19 mouse cellular contexts compared by ENCODE assay signal in the genomic region with DNA sequence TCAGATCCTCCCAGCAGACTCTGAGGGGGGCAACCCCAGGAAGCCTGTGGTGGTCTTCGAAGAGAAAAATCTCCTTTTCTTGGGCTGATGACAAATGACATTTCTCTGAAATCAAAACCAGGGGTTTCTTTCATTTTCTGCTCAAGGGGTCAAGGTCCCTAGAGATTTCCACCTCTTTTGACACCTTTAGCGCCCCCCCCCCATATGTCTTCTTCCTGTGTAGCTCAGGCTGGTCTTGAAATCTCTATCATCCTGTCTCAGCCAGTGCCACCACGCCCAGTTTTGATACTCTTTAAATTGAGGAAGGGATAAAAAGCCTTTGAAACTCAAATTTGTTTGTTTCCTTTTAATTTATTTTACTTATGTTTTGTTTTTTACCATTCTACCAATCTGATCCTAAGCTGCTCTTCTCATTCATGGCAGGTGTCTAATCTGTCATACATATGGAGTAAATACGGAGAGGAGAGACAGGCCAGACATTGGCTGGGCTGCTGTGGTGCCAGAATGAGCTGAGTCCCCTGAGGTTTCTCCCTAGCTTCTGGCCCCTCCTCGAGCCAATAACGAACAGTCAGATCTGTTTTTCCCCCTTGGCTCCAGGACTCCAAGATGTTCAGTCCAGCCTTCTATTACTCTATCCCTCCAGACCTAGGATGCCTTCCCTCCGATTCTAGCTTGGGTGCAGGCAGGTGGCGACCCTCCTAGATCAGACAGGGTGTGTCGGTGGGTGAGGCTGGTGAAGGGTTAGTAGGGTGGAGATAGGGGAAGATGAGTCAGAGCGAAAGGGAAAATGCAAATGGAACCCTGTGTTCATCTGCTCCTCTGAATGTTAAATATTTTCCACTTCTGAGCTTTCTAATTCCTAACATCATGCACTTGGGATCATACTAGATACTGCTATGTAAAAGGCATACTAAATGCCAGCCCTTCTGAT. TPM values are rescaled to one million over a fixed set of nuclear protein-coding genes. Genes with fewer than 3 reads are reported as not detected.
DNase-seq lines count a peak whose midpoint lies in the region; ATAC-seq lines count a peak whose summit lies in the region.
"Had no signal": no experiment of that assay in that cellular context is flagged by ENCODE, and none has a peak within 500 bp of the region (broad histone marks: within the 10 kb centered on the region; RNA-seq: fewer than 3 reads in every experiment).

No protein-coding gene starts in this region.

- H3K27me3 ChIP-seq in hindbrain, embryonic 12.5 days, result no peaks in the 10 kb centered on the region; the same call in 1 of the 2 replicates
- no peaks in the 10 kb centered on the region; the same call in 1 of the 2 replicates for H3K27me3 ChIP-seq in hindbrain, embryonic 13.5 days
- no peaks in the 10 kb centered on the region for H3K27me3 ChIP-seq in midbrain, embryonic 13.5 days
- no peaks in the 10 kb centered on the region for H3K27me3 ChIP-seq in midbrain, embryonic 14.5 days (ENCODE audit: control insufficient read depth, insufficient read depth, low read length)
- no peaks in the 10 kb centered on the region for H3K27me3 ChIP-seq in forebrain, embryonic 11.5 days (ENCODE audit: control insufficient read depth, insufficient read depth, low read length)
- H3K27me3 ChIP-seq: stomach, embryonic 15.5 days had no signal

- no peak for DNase-seq in midbrain, embryonic 14.5 days
- DNase-seq in thymus, postnatal 10 days (ENCODE audit: low spot score in 2 of 2), result no peak
- DNase-seq in forebrain, embryonic 11.5 days (ENCODE audit: low spot score), result no peak
- DNase-seq: adrenal gland, postnatal 14 days; cerebellum, adult 11-12 months; forebrain, postnatal 0 days; kidney, postnatal 4 days; thymus, postnatal 14 days had no signal

- H3K9ac ChIP-seq in hindbrain, embryonic 12.5 days, result 0 out of 2 replicates have a peak overlapping the region, but pooled peaks have one; percentile 13
- H3K9ac ChIP-seq in hindbrain, embryonic 13.5 days, result no peak overlapping the region
- H3K9ac ChIP-seq in midbrain, embryonic 13.5 days (replicated peaks), result peak overlapping the region; percentile 45; the same call in 1 of the 2 replicates
- no peak overlapping the region for H3K9ac ChIP-seq in midbrain, embryonic 14.5 days (replicated peaks; ENCODE audit: low read length)
- H3K9ac ChIP-seq in forebrain, embryonic 11.5 days (ENCODE audit: low read length), result no peak overlapping the region
- H3K9ac ChIP-seq: forebrain, postnatal 0 days; kidney, embryonic 15.5 days; limb, embryonic 13.5 days; liver, embryonic 14.5 days; stomach, embryonic 15.5 days had no signal

- no peaks in the 10 kb centered on the region for H3K36me3 ChIP-seq in hindbrain, embryonic 12.5 days
- H3K36me3 ChIP-seq in hindbrain, embryonic 13.5 days, result no peaks in the 10 kb centered on the region
- H3K36me3 ChIP-seq in midbrain, embryonic 13.5 days, result no peaks in the 10 kb centered on the region
- no peaks in the 10 kb centered on the region for H3K36me3 ChIP-seq in midbrain, embryonic 14.5 days (ENCODE audit: control insufficient read depth, insufficient read depth, low read length)
- no peaks in the 10 kb centered on the region for H3K36me3 ChIP-seq in forebrain, embryonic 11.5 days (ENCODE audit: control insufficient read depth, insufficient read depth, low read length)
- H3K36me3 ChIP-seq: kidney, embryonic 15.5 days; limb, embryonic 13.5 days; stomach, embryonic 15.5 days had no signal

- WGBS in hindbrain, embryonic 12.5 days, result 74% methylated on average over 10 of the region's 10 CpGs
- WGBS in hindbrain, embryonic 13.5 days, result 68% methylated on average over 10 of the region's 10 CpGs
- WGBS in midbrain, embryonic 13.5 days, result 68% methylated on average over 10 of the region's 10 CpGs
- WGBS in midbrain, embryonic 14.5 days, result 72% methylated on average over 10 of the region's 10 CpGs
- WGBS in forebrain, embryonic 11.5 days, result 79% methylated on average over 10 of the region's 10 CpGs

- no peak overlapping the region for H3K4me2 ChIP-seq in hindbrain, embryonic 12.5 days (replicated peaks)
- no peak overlapping the region for H3K4me2 ChIP-seq in hindbrain, embryonic 13.5 days
- H3K4me2 ChIP-seq in midbrain, embryonic 13.5 days (replicated peaks), result no peak overlapping the region
- H3K4me2 ChIP-seq in midbrain, embryonic 14.5 days (ENCODE audit: low read length), result no peak overlapping the region
- H3K4me2 ChIP-seq in forebrain, embryonic 11.5 days (ENCODE audit: low read depth, low read length, severe bottlenecking), result no peak overlapping the region
- H3K4me2 ChIP-seq: kidney, embryonic 15.5 days; limb, embryonic 13.5 days; stomach, embryonic 15.5 days had no signal

- no peak overlapping the region for H3K27ac ChIP-seq in hindbrain, embryonic 12.5 days
- no peak overlapping the region for H3K27ac ChIP-seq in hindbrain, embryonic 13.5 days
- H3K27ac ChIP-seq in midbrain, embryonic 13.5 days, result no peak overlapping the region
- H3K27ac ChIP-seq in midbrain, embryonic 14.5 days (replicated peaks; ENCODE audit: low read depth, low read length), result no peak overlapping the region
- no peak overlapping the region for H3K27ac ChIP-seq in forebrain, embryonic 11.5 days (ENCODE audit: low read depth, low read length)
- H3K27ac ChIP-seq: kidney, embryonic 15.5 days; limb, embryonic 13.5 days; liver, embryonic 14.5 days; stomach, embryonic 15.5 days had no signal

- ATAC-seq in hindbrain, embryonic 12.5 days (ENCODE audit: low FRiP score), result no peak
- ATAC-seq in hindbrain, embryonic 13.5 days (ENCODE audit: low FRiP score), result no peak
- ATAC-seq in midbrain, embryonic 13.5 days, result no peak
- no peak for ATAC-seq in midbrain, embryonic 14.5 days (ENCODE audit: low FRiP score, low TSS enrichment)
- ATAC-seq in CD4-positive, CD25-positive, alpha-beta regulatory T cell, adult 4 months, result peak; percentile 48
- peak; percentile 41 for ATAC-seq in inflammation-experienced regulatory T-cells, adult 6 months
- no peak for ATAC-seq in forebrain, embryonic 11.5 days (replicated peaks; ENCODE audit: low FRiP score)
- ATAC-seq: forebrain, postnatal 0 days; intestine, postnatal 0 days had no signal

- no peak overlapping the region for H3K4me3 ChIP-seq in hindbrain, embryonic 12.5 days
- no peak overlapping the region for H3K4me3 ChIP-seq in hindbrain, embryonic 13.5 days
- no peak overlapping the region for H3K4me3 ChIP-seq in midbrain, embryonic 13.5 days (replicated peaks)
- H3K4me3 ChIP-seq in midbrain, embryonic 14.5 days (replicated peaks; ENCODE audit: low read depth, low read length), result no peak overlapping the region
- H3K4me3 ChIP-seq in forebrain, embryonic 11.5 days (ENCODE audit: low read depth, low read length), result no peak overlapping the region
- H3K4me3 ChIP-seq: kidney, embryonic 15.5 days; limb, embryonic 13.5 days; stomach, embryonic 15.5 days had no signal

- peaks cover 9% of the 10 kb centered on the region for H3K4me1 ChIP-seq in hindbrain, embryonic 12.5 days
- peaks cover 13% of the 10 kb centered on the region for H3K4me1 ChIP-seq in hindbrain, embryonic 13.5 days (replicated peaks)
- H3K4me1 ChIP-seq in midbrain, embryonic 13.5 days (replicated peaks), result peaks cover 19% of the 10 kb centered on the region
- no peaks in the 10 kb centered on the region for H3K4me1 ChIP-seq in midbrain, embryonic 14.5 days (ENCODE audit: control insufficient read depth, insufficient read depth, low read length)
- no peaks in the 10 kb centered on the region; the same call in 1 of the 2 replicates for H3K4me1 ChIP-seq in forebrain, embryonic 11.5 days (replicated peaks; ENCODE audit: control insufficient read depth, insufficient read depth, low read length)

- H3K9me3 ChIP-seq in hindbrain, embryonic 12.5 days (replicated peaks), result no peaks in the 10 kb centered on the region
- H3K9me3 ChIP-seq in hindbrain, embryonic 13.5 days, result no peaks in the 10 kb centered on the region
- no peaks in the 10 kb centered on the region for H3K9me3 ChIP-seq in midbrain, embryonic 13.5 days
- no peaks in the 10 kb centered on the region for H3K9me3 ChIP-seq in midbrain, embryonic 14.5 days (ENCODE audit: control insufficient read depth, low read length)
- no peaks in the 10 kb centered on the region for H3K9me3 ChIP-seq in forebrain, embryonic 11.5 days (ENCODE audit: control insufficient read depth, low read length)
- H3K9me3 ChIP-seq: kidney, embryonic 15.5 days; limb, embryonic 13.5 days; stomach, embryonic 15.5 days had no signal

RNA-seq across cellular contexts. Expression of gene Zbtb32, which starts 4.9 kb away (rescaled TPM):
- polyA plus RNA-seq in hindbrain, embryonic 12.5 days (2016; fragmentation: Nextera tagmentation; extraction: Ambion mirVana), result 0.17 and 0.39 TPM in 2 replicates
- 0.21 and 0.25 TPM in 2 replicates for polyA plus RNA-seq in hindbrain, embryonic 13.5 days (2015; fragmentation: Nextera tagmentation; extraction: Ambion mirVana)
- polyA plus RNA-seq in midbrain, embryonic 13.5 days (2015; fragmentation: Nextera tagmentation; extraction: Ambion mirVana), result 0.14 and 0.31 TPM in 2 replicates
- polyA plus RNA-seq in midbrain, embryonic 14.5 days (2014; fragmentation: Nextera tagmentation; extraction: Ambion mirVana), result 0.34 and 0.47 TPM in 2 replicates
- polyA plus RNA-seq in CD4-positive, CD25-positive, alpha-beta regulatory T cell, adult 4 months (2017; shearing (Covaris generic)), result 10 to 100 TPM in 1 of 2 experiments, 1 to 10 TPM in 1; 8.1 to 18.0 TPM
- polyA plus RNA-seq in inflammation-experienced regulatory T-cells, adult 6 months (2017; shearing (Covaris generic)), result 10 to 100 TPM; 11.7 to 28.7 (median 11.9) TPM
- polyA plus RNA-seq in forebrain, embryonic 11.5 days (2014; fragmentation: Nextera tagmentation; extraction: Ambion mirVana), result 0.15 and 0.31 TPM in 2 replicates
- polyA plus RNA-seq: neural tube, embryonic 11.5 days had no signal

RNA-seq across cellular contexts. Expression of gene Kmt2b, which starts 5.3 kb away (rescaled TPM):
- polyA plus RNA-seq in hindbrain, embryonic 12.5 days (2016; fragmentation: Nextera tagmentation; extraction: Ambion mirVana), result 8.8 and 9.9 TPM in 2 replicates
- polyA plus RNA-seq in hindbrain, embryonic 13.5 days (2015; fragmentation: Nextera tagmentation; extraction: Ambion mirVana), result 10.7 and 11.3 TPM in 2 replicates
- polyA plus RNA-seq in midbrain, embryonic 13.5 days (2015; fragmentation: Nextera tagmentation; extraction: Ambion mirVana), result 12.9 and 13.3 TPM in 2 replicates
- 13.1 and 15.4 TPM in 2 replicates for polyA plus RNA-seq in midbrain, embryonic 14.5 days (2014; fragmentation: Nextera tagmentation; extraction: Ambion mirVana)
- polyA plus RNA-seq in CD4-positive, CD25-positive, alpha-beta regulatory T cell, adult 4 months (2017; shearing (Covaris generic)), result 10 to 100 TPM; 16.4 to 21.6 TPM
- 10 to 100 TPM; 15.7 to 23.0 (median 22.6) TPM for polyA plus RNA-seq in inflammation-experienced regulatory T-cells, adult 6 months (2017; shearing (Covaris generic))
- polyA plus RNA-seq in forebrain, embryonic 11.5 days (2014; fragmentation: Nextera tagmentation; extraction: Ambion mirVana), result 14.3 TPM in 2 replicates

RNA-seq across cellular contexts. Expression of gene Upk1a, which starts 18.8 kb away (rescaled TPM):
- 0.21 and 0.35 TPM in 2 replicates for polyA plus RNA-seq in hindbrain, embryonic 12.5 days (2016; fragmentation: Nextera tagmentation; extraction: Ambion mirVana)
- polyA plus RNA-seq in hindbrain, embryonic 13.5 days (2015; fragmentation: Nextera tagmentation; extraction: Ambion mirVana), result 0.49 and 0.63 TPM in 2 replicates
- 0.46 and 0.73 TPM in 2 replicates for polyA plus RNA-seq in midbrain, embryonic 13.5 days (2015; fragmentation: Nextera tagmentation; extraction: Ambion mirVana)
- 0.15 and 0.20 TPM in 2 replicates for polyA plus RNA-seq in midbrain, embryonic 14.5 days (2014; fragmentation: Nextera tagmentation; extraction: Ambion mirVana)
- polyA plus RNA-seq in CD4-positive, CD25-positive, alpha-beta regulatory T cell, adult 4 months (2017; shearing (Covaris generic)), result under 1 TPM; 0.38 to 0.60 TPM
- 1 to 10 TPM in 2 of 3 experiments, under 1 TPM in 1; 0.47 to 3.1 (median 1.5) TPM for polyA plus RNA-seq in inflammation-experienced regulatory T-cells, adult 6 months (2017; shearing (Covaris generic))
- polyA plus RNA-seq in forebrain, embryonic 11.5 days (2014; fragmentation: Nextera tagmentation; extraction: Ambion mirVana), result 0.31 and 0.73 TPM in 2 replicates

RNA-seq across cellular contexts. Expression of gene Igflr1, which starts 28.6 kb away (rescaled TPM):
- 4.2 and 6.3 TPM in 2 replicates for polyA plus RNA-seq in hindbrain, embryonic 12.5 days (2016; fragmentation: Nextera tagmentation; extraction: Ambion mirVana)
- 5.3 and 6.1 TPM in 2 replicates for polyA plus RNA-seq in hindbrain, embryonic 13.5 days (2015; fragmentation: Nextera tagmentation; extraction: Ambion mirVana)
- 4.8 and 6.6 TPM in 2 replicates for polyA plus RNA-seq in midbrain, embryonic 13.5 days (2015; fragmentation: Nextera tagmentation; extraction: Ambion mirVana)
- 2.8 and 5.8 TPM in 2 replicates for polyA plus RNA-seq in midbrain, embryonic 14.5 days (2014; fragmentation: Nextera tagmentation; extraction: Ambion mirVana)
- polyA plus RNA-seq in CD4-positive, CD25-positive, alpha-beta regulatory T cell, adult 4 months (2017; shearing (Covaris generic)), result 100 to 1,000 TPM; 210 to 244 TPM
- 100 to 1,000 TPM; 118 to 196 (median 157) TPM for polyA plus RNA-seq in inflammation-experienced regulatory T-cells, adult 6 months (2017; shearing (Covaris generic))
- 4.7 and 6.0 TPM in 2 replicates for polyA plus RNA-seq in forebrain, embryonic 11.5 days (2014; fragmentation: Nextera tagmentation; extraction: Ambion mirVana)

RNA-seq across cellular contexts. Expression of gene Psenen, which starts 30.4 kb away (rescaled TPM):
- polyA plus RNA-seq in hindbrain, embryonic 12.5 days (2016; fragmentation: Nextera tagmentation; extraction: Ambion mirVana), result 128 and 139 TPM in 2 replicates
- polyA plus RNA-seq in hindbrain, embryonic 13.5 days (2015; fragmentation: Nextera tagmentation; extraction: Ambion mirVana), result 134 and 139 TPM in 2 replicates
- 131 and 133 TPM in 2 replicates for polyA plus RNA-seq in midbrain, embryonic 13.5 days (2015; fragmentation: Nextera tagmentation; extraction: Ambion mirVana)
- 99.1 and 135 TPM in 2 replicates for polyA plus RNA-seq in midbrain, embryonic 14.5 days (2014; fragmentation: Nextera tagmentation; extraction: Ambion mirVana)
- polyA plus RNA-seq in CD4-positive, CD25-positive, alpha-beta regulatory T cell, adult 4 months (2017; shearing (Covaris generic)), result 100 to 1,000 TPM; 314 to 323 TPM
- 100 to 1,000 TPM; 271 to 363 (median 299) TPM for polyA plus RNA-seq in inflammation-experienced regulatory T-cells, adult 6 months (2017; shearing (Covaris generic))
- 96.1 and 99.3 TPM in 2 replicates for polyA plus RNA-seq in forebrain, embryonic 11.5 days (2014; fragmentation: Nextera tagmentation; extraction: Ambion mirVana)

Comparison
In these comparisons a context has a peak if more than half of its experiments do, and no peak if none do; other contexts are left out.
1. H3K9ac ChIP-seq: peak in hindbrain, embryonic 12.5 days (single experiment) and midbrain, embryonic 13.5 days (single experiment); none in hindbrain, embryonic 13.5 days (single experiment), midbrain, embryonic 14.5 days (single experiment) and forebrain, embryonic 11.5 days (single experiment).
2. ATAC-seq: peak in CD4-positive, CD25-positive, alpha-beta regulatory T cell, adult 4 months (single experiment) and inflammation-experienced regulatory T-cells, adult 6 months (single experiment); none in hindbrain, embryonic 12.5 days (single experiment), hindbrain, embryonic 13.5 days (single experiment), midbrain, embryonic 13.5 days (single experiment), midbrain, embryonic 14.5 days (single experiment) and forebrain, embryonic 11.5 days (single experiment).